Mouse (Mus musculus): ENCODE data around the gene BC030867. TPM values are rescaled to one million over a fixed set of nuclear protein-coding genes. Genes with fewer than 3 reads are reported as not detected.

The BC030867 gene
- total RNA-seq, 2 experiments from 2014 or later: 1.0 to 2.0 TPM

DNA sequence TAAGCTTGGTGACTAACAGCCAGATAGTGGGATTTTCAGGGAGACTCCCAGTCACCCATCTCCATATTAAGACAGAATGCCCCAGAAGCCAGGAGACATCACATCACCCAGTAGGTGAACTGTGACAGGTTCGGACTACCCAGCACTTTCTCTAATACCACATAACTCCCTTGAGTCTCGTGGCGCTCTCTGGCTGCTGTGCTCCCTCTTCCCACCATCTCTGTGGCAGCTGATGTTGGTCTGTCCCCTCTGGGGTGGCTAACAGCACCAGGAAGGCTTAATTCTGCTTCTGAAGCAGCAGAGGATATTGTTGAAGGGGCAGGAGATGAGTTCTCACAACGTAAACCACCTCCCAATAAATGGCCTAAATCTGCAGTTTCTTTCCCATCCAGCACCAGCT lies 63.3 kb downstream of the BC030867 start:
- no peak for TF ChIP-seq CTCF (IDR thresholded peaks at IDR 0.05)
- no peak for DNase-seq (ENCODE audit: extremely low spot score in 1 of 2, low spot score in 2 of 2)
- H3K4me3 ChIP-seq: no peak overlapping the region
- no peak overlapping the region for H3K27ac ChIP-seq
- intact Hi-C loops (cut with DNase I): loop anchor here (10.0 kb wide), 1 partner anchor 243 kb away; the partner anchor contains the start of gene Gpatch8

DNA sequence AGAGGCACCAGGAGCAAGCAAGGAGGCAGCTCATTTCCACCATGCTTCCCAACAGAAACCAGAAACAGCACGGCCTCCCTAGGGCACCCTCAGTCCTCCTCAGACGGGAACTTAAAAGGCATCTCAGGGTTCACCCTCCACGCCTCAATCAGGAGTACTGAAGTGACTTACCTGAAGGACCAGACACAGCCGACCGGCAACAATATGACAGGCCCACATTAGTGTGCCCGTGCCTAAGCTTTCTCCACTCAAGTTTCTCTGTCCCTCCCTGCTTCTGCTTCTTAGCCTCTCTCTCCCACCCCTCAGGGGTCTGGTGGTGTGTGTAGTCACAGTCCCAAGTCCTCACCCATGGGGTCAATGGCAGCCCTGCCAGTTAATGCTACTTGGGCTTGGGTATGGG lies 63.9 kb downstream of the BC030867 start:
- no peak for DNase-seq (ENCODE audit: extremely low spot score in 1 of 2, low spot score in 2 of 2)
- Histone ChIP-seq H3K27ac (no peak overlapping the region), H3K4me3 (no peak overlapping the region)
- intact Hi-C loops (cut with DNase I): loop anchor here (10.0 kb wide), 1 partner anchor 242 kb away; the partner anchor contains the start of gene Gpatch8
- no peak for TF ChIP-seq CTCF (IDR thresholded peaks at IDR 0.05)

DNA sequence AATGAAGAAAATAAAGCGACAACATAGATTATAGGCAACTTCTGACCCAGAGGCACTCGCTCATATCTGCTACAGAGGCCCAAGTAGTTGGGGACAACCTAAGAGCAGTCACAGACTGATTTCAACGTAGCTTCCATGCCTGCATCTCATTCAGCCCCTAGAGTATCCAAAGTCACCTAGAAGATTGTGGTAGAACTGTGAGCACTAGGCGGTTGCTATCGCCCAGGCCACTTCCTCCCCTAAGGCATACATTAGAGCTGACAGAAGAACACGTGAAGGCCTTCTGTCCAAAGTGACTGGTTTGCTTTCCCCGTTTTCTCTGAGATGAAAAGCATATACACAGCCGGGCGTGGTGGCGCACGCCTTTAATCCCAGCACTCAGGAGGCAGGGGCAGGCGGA lies 65.6 kb downstream of the BC030867 start:
- Histone ChIP-seq H3K27ac (no peak overlapping the region), H3K4me3 (no peak overlapping the region)
- intact Hi-C loops (cut with DNase I): loop anchor here (10.0 kb wide), 1 partner anchor 240 kb away; the partner anchor contains the start of gene Gpatch8
- DNase-seq (ENCODE audit: extremely low spot score in 1 of 2, low spot score in 2 of 2): no peak
- TF ChIP-seq CTCF (IDR thresholded peaks at IDR 0.05): no peak

Small RNA genes within 50 kb of the gene (microRNA-seq; reads per million reads assigned to microRNA genes)
- 0.48 to 2.4 reads per million in 2 experiments for gene Mir8101

Other genes starting within 250 kb of the BC030867 start
- 10 to 100 TPM; 94.6 to 98.8 TPM for gene Mpp3, start 220.4 kb upstream of the BC030867 start, total RNA-seq (2021)
- not detected for gene Cd300lg, start 207.4 kb upstream of the BC030867 start, total RNA-seq (2021)
- 100 to 1,000 TPM; 146 to 157 TPM for gene Mpp2, start 160.4 kb upstream of the BC030867 start, total RNA-seq (2021)
- not detected for gene Ppy, start 147.6 kb upstream of the BC030867 start, total RNA-seq (2021)
- gene Pyy, start 141.1 kb upstream of the BC030867 start, total RNA-seq (2021): not detected
- gene Nags, start 103.4 kb upstream of the BC030867 start, total RNA-seq (2021): under 1 TPM in 1 of 2 experiments, not detected in 1; 0.11 TPM
- gene Tmem101, start 92.5 kb upstream of the BC030867 start, total RNA-seq (2021): 10 to 100 TPM; 20.8 to 23.0 TPM
- gene Lsm12, start 63.6 kb upstream of the BC030867 start, total RNA-seq (2021): 10 to 100 TPM; 55.2 to 58.9 TPM
- gene G6pc3, start 59.3 kb upstream of the BC030867 start, total RNA-seq (2021): 10 to 100 TPM; 62.9 to 69.8 TPM
- gene Hdac5, start 18.7 kb upstream of the BC030867 start, total RNA-seq (2021): 100 to 1,000 TPM; 286 to 315 TPM
- 1 to 10 TPM; 1.2 to 1.4 TPM for gene Asb16, start 19.9 kb downstream of the BC030867 start, total RNA-seq (2021)
- 10 to 100 TPM; 66.6 to 74.4 TPM for gene Tmub2, start 36.0 kb downstream of the BC030867 start, total RNA-seq (2021)
- 100 to 1,000 TPM; 236 to 242 TPM for gene Atxn7l3, start 47.7 kb downstream of the BC030867 start, total RNA-seq (2021)
- 100 to 1,000 TPM; 131 to 141 TPM for gene Ubtf, start 70.9 kb downstream of the BC030867 start, total RNA-seq (2021)
- under 1 TPM; 0.16 to 0.43 TPM for gene Slc4a1, start 117.3 kb downstream of the BC030867 start, total RNA-seq (2021)
- 100 to 1,000 TPM; 505 to 522 TPM for gene Rundc3a, start 144.5 kb downstream of the BC030867 start, total RNA-seq (2021)
- 10 to 100 TPM; 65.7 to 68.6 TPM for gene Slc25a39, start 159.1 kb downstream of the BC030867 start, total RNA-seq (2021)
- gene Grn, start 181.4 kb downstream of the BC030867 start, total RNA-seq (2021): 10 to 100 TPM; 58.1 to 66.2 TPM
- gene Fam171a2, start 198.8 kb downstream of the BC030867 start, total RNA-seq (2021): 100 to 1,000 TPM; 117 to 123 TPM
- 1 to 10 TPM; 2.5 to 4.1 TPM for gene Itga2b, start 221.2 kb downstream of the BC030867 start, total RNA-seq (2021)